Mouse (Mus musculus): ENCODE measurements at regions not wholly inside any gene's neighbourhood (a gene's known extent, or its start where the extent isn't known, plus 50 kb on each side); places are given as distances from the start of the nearest gene placed in this dataset.

DNA sequence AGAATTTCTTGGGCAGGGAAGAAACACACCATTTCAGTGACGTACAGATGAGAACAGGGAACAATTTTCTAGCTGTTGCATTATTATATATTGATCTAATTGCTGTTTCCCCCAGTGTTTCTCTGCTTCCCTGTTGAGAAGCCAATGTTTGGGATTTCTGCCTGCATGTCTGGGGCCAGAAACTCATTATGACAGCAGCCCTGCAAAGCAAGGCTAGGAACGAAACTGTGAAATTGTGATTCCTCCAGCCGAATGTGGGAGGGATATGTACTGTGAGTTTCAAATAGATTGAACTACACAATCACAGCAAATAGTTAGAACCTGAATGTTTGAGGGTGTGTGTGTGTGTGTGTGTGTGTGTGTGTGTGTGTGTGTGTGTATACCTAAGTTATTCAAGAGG lies 339.2 kb downstream of the Nsun3 start:
- no peak for TF ChIP-seq EP300 (IDR thresholded peaks at IDR 0.05; ENCODE audit: low read depth)
- TF ChIP-seq CTCF (IDR thresholded peaks at IDR 0.05; ENCODE audit: low read depth), result no peak

Data from liver, postnatal 0 days (tissue).